In genomic region chr5:120710161-120710825, GRCm38 (mm10) we compare ENCODE assay signal across 9 mouse cellular contexts. TPM values are rescaled to one million over a fixed set of nuclear protein-coding genes. Genes with fewer than 3 reads are reported as not detected.
DNase-seq lines count a peak whose midpoint lies in the region; ATAC-seq lines count a peak whose summit lies in the region.
"Had no signal": no experiment of that assay in that cellular context is flagged by ENCODE, and none has a peak within 500 bp of the region (broad histone marks: within the 10 kb centered on the region; RNA-seq: fewer than 3 reads in every experiment).

No protein-coding gene starts in this region.

- no peaks in the 10 kb centered on the region for H3K9me3 ChIP-seq in heart, embryonic 15.5 days (replicated peaks)
- H3K9me3 ChIP-seq: G1E had no signal

- DNase-seq in heart, adult 9 months (ENCODE audit: low spot score in 2 of 2), result no peak
- peak; percentile 20 for DNase-seq in thymus, postnatal 25 days
- DNase-seq in thymus, adult 18-20 months, result no peak
- DNase-seq in forelimb bud, embryonic 11.5 days (ENCODE audit: low read depth, low spot score), result peak; percentile 46
- DNase-seq in left cerebral cortex, postnatal 4 days, result peak; percentile 75
- DNase-seq in right cerebral cortex, adult 18-20 months, result peak; percentile 56
- no peak for DNase-seq in natural killer cell, adult 2 months (ENCODE audit: low spot score in 2 of 2)

- H3K27me3 ChIP-seq in heart, embryonic 15.5 days, result peaks cover 95% of the 10 kb centered on the region

- H3K4me2 ChIP-seq in heart, embryonic 15.5 days, result peak overlapping the region; percentile 68

- H3K4me3 ChIP-seq in heart, embryonic 15.5 days, result peak overlapping the region; percentile 46

- peaks cover 24% of the 10 kb centered on the region for H3K4me1 ChIP-seq in heart, embryonic 15.5 days (replicated peaks)

- H3K9ac ChIP-seq in heart, embryonic 15.5 days, result peak overlapping the region; percentile 38; the same call in 1 of the 2 replicates

- ATAC-seq in heart, embryonic 15.5 days (replicated peaks; ENCODE audit: insufficient number of reproducible peaks, insufficient read depth, low FRiP score, low read depth), result 0 out of 2 replicates have a peak, but pooled peaks have one; percentile 11

- no peak overlapping the region for H3K27ac ChIP-seq in heart, embryonic 15.5 days

- intact Hi-C loops in left cerebral cortex, postnatal 4 days (cut with DNase I), result no loop called here

- H3K36me3 ChIP-seq in heart, embryonic 15.5 days, result no peaks in the 10 kb centered on the region
- H3K36me3 ChIP-seq: G1E had no signal

- 4% methylated on average over 40 of the region's 40 CpGs for WGBS in heart, embryonic 15.5 days

RNA-seq across cellular contexts. Expression of gene Dtx1, which starts 1.4 kb away (rescaled TPM):
- 1.9 and 12.3 TPM in 2 replicates for polyA plus RNA-seq in heart, embryonic 15.5 days (2015; fragmentation: Nextera tagmentation; extraction: Ambion mirVana)
- total RNA-seq in left cerebral cortex, postnatal 4 days (2021), result 100 to 1,000 TPM; 122 to 124 TPM

RNA-seq across cellular contexts. Expression of gene Oas2, which starts 39.4 kb away (rescaled TPM):
- polyA plus RNA-seq in heart, embryonic 15.5 days (2015; fragmentation: Nextera tagmentation; extraction: Ambion mirVana), result 0.30 and 0.68 TPM in 2 replicates
- total RNA-seq in left cerebral cortex, postnatal 4 days (2021), result not detected

Comparison
In these comparisons a context has a peak if more than half of its experiments do, and no peak if none do; other contexts are left out.
1. DNase-seq: peak in thymus, postnatal 25 days (single experiment), forelimb bud, embryonic 11.5 days (single experiment), left cerebral cortex, postnatal 4 days (single experiment) and right cerebral cortex, adult 18-20 months (single experiment); none in heart, adult 9 months (0 of 2), thymus, adult 18-20 months (0 of 2) and natural killer cell, adult 2 months (0 of 2).